Mouse (Mus musculus) neural tube, embryonic 11.5 days (tissue): Measurements from ENCODE around the gene Olfr541. TPM values are rescaled to one million over a fixed set of nuclear protein-coding genes. Genes with fewer than 3 reads are reported as not detected.

ENCODE experiments used
- polyA plus RNA-seq: library from polyadenylated mRNA; unstranded; fragments of >200 nt; fragmentation: Nextera tagmentation; extraction: Ambion mirVana; gene quantifications from 2 replicates; pipeline ENCODE4 v1.2.1, GENCODE M21; 2014

The Olfr541 gene
- polyA plus RNA-seq, 1 experiment from 2014 or later: not detected

Other genes with a start within 250 kb of the Olfr541 start
- not detected in 2 replicates for gene Olfr533, start 233.9 kb upstream of the Olfr541 start, polyA plus RNA-seq
- gene Olfr535, start 213.1 kb upstream of the Olfr541 start, polyA plus RNA-seq: not detected in 2 replicates
- not detected in 2 replicates for gene Olfr536, start 189.9 kb upstream of the Olfr541 start, polyA plus RNA-seq
- not detected in 2 replicates for gene Olfr538, start 129.4 kb upstream of the Olfr541 start, polyA plus RNA-seq
- gene Olfr46, start 96.0 kb upstream of the Olfr541 start, polyA plus RNA-seq: not detected in 2 replicates
- gene Olfr61, start 68.3 kb upstream of the Olfr541 start, polyA plus RNA-seq: not detected in 2 replicates
- not detected in 2 replicates for gene Olfr53, start 50.8 kb upstream of the Olfr541 start, polyA plus RNA-seq
- not detected in 2 replicates for gene Olfr539, start 37.3 kb upstream of the Olfr541 start, polyA plus RNA-seq
- gene Olfr45, start 15.3 kb upstream of the Olfr541 start, polyA plus RNA-seq: not detected in 2 replicates
- gene Cyp2e1, start 66.5 kb downstream of the Olfr541 start, polyA plus RNA-seq: not detected in 2 replicates
- gene Syce1, start 90.6 kb downstream of the Olfr541 start, polyA plus RNA-seq: 0.22 TPM in 1 of 2 replicates, not detected in the other
- gene Zfp941, start 124.9 kb downstream of the Olfr541 start, polyA plus RNA-seq: 6.5 and 7.7 TPM in 2 replicates
- 0.34 TPM in 1 of 2 replicates, not detected in the other for gene Urah, start 137.8 kb downstream of the Olfr541 start, polyA plus RNA-seq
- gene Scgb1c1, start 148.3 kb downstream of the Olfr541 start, polyA plus RNA-seq: not detected in 2 replicates
- gene Odf3, start 150.5 kb downstream of the Olfr541 start, polyA plus RNA-seq: not detected in 2 replicates
- gene Gm45785, start 159.1 kb downstream of the Olfr541 start, polyA plus RNA-seq: not detected in 2 replicates
- gene Ric8a, start 159.7 kb downstream of the Olfr541 start, polyA plus RNA-seq: 73.3 and 82.2 TPM in 2 replicates
- 27.4 and 31.1 TPM in 2 replicates for gene Bet1l, start 160.3 kb downstream of the Olfr541 start, polyA plus RNA-seq
- 158 and 199 TPM in 2 replicates for gene Psmd13, start 184.7 kb downstream of the Olfr541 start, polyA plus RNA-seq
- 22.4 and 26.0 TPM in 2 replicates for gene Sirt3, start 185.0 kb downstream of the Olfr541 start, polyA plus RNA-seq
- 0.81 and 4.2 TPM in 2 replicates for gene Cox8b, start 203.2 kb downstream of the Olfr541 start, polyA plus RNA-seq
- gene Nlrp6, start 223.6 kb downstream of the Olfr541 start, polyA plus RNA-seq: 0.15 and 0.20 TPM in 2 replicates
- 13.3 and 15.8 TPM in 2 replicates for gene Pgghg, start 244.1 kb downstream of the Olfr541 start, polyA plus RNA-seq